Mouse (Mus musculus) mesoderm, embryonic 11.5 days (tissue): Measurements from ENCODE around the gene Pvr.

Experiments used
- DNase-seq: peaks from one replicate; pipeline ENCODE4 v3.0.0-alpha.2; 2012; ENCODE audit warnings: low read depth, low spot score

Pvr gene

GRCm38 (mm10) chr7:19871943-19872601 lies 48.9 kb downstream of the Pvr start:
- DNase-seq: peak; percentile 37

- DNase-seq: no peak
Observed at GRCm38 (mm10) chr7:19871137-19871621, 49.8 kb downstream of the Pvr start.

- DNase-seq: no peak
Observed at GRCm38 (mm10) chr7:19867751-19868399, 53.1 kb downstream of the Pvr start.

GRCm38 (mm10) chr7:19866490-19866889 lies 54.5 kb downstream of the Pvr start:
- no peak for DNase-seq

- DNase-seq: no peak
Observed at GRCm38 (mm10) chr7:19865246-19866036, 55.5 kb downstream of the Pvr start.

GRCm38 (mm10) chr7:19864241-19864640 lies 56.7 kb downstream of the Pvr start:
- no peak for DNase-seq

GRCm38 (mm10) chr7:19861199-19861598 lies 59.8 kb downstream of the Pvr start, which contains the start of gene Ceacam16:
Gene Ceacam16 (minus strand): TSS chr7:19861299.
- DNase-seq: no peak

- no peak for DNase-seq
Observed at GRCm38 (mm10) chr7:19859740-19860139, 61.2 kb downstream of the Pvr start.

- DNase-seq: no peak
Observed at GRCm38 (mm10) chr7:19856283-19856682, 64.7 kb downstream of the Pvr start.

- no peak for DNase-seq
Observed at GRCm38 (mm10) chr7:19855663-19856062, 65.3 kb downstream of the Pvr start.
